Mouse (Mus musculus): Measurements from ENCODE around the gene Med8.

GRCm38 (mm10) chr4:118362879-118363278 is 46.3 kb upstream of the Med8 start:
- TF ChIP-seq POLR2A (IDR thresholded peaks at IDR 0.05; ENCODE audit: low read depth, low read length) (no peak), CTCF (IDR thresholded peaks at IDR 0.05; ENCODE audit: extremely low read depth, insufficient read depth, insufficient read length, insufficient replicate concordance) (no peak)

All from spleen, adult 2 months (tissue).